Mouse (Mus musculus) midbrain, embryonic 14.5 days (tissue): ENCODE data around the gene Cpm. TPM values are rescaled to one million over a fixed set of nuclear protein-coding genes. Genes with fewer than 3 reads are reported as not detected.
"Not testable (repeated sequence)": the region's sequence is repeated elsewhere in the genome, so short reads cannot be mapped to it uniquely, and the experiment has no call there.

Experiments
- ATAC-seq: fragments of 200-750 bp; cut with Nextera tagmentation; 2 replicates; pipeline ENCODE4 v1.8.0; 2017; ENCODE audit warnings: moderate number of reproducible peaks, moderate library complexity; ENCODE audit not compliant: low FRiP score, low TSS enrichment
- DNase-seq: peaks from one replicate; pipeline ENCODE4 v3.0.0-alpha.2; 2015
- H3K27ac ChIP-seq: fragments of 300-500 bp; sonication (generic); replicated peaks from 2 replicates; pipeline ENCODE4 v1.5.1; 2014; ENCODE audit warnings: mild to moderate bottlenecking, low read depth, low read length, moderate library complexity
- H3K27me3 ChIP-seq: fragments of 300-500 bp; sonication (generic); 2 replicates; pipeline ENCODE4 v1.6.1; 2014; ENCODE audit warnings: low read length, control low read depth, mixed read lengths; ENCODE audit not compliant: control insufficient read depth, insufficient read depth
- H3K36me3 ChIP-seq: fragments of 300-500 bp; sonication (generic); 2 replicates; pipeline ENCODE4 v1.6.1; 2014; ENCODE audit warnings: low read length, control low read depth; ENCODE audit not compliant: control insufficient read depth, insufficient read depth
- H3K4me1 ChIP-seq: fragments of 300-500 bp; sonication (generic); 2 replicates; pipeline ENCODE4 v1.6.1; 2014; ENCODE audit warnings: mild to moderate bottlenecking, antibody characterized with exemption, low read length, control low read depth; ENCODE audit not compliant: control insufficient read depth, insufficient read depth
- H3K4me2 ChIP-seq: fragments of 300-500 bp; sonication (generic); 2 replicates; pipeline ENCODE4 v1.6.1; 2014; ENCODE audit warnings: mild to moderate bottlenecking, low read length, moderate library complexity
- H3K4me3 ChIP-seq: fragments of 300-500 bp; sonication (generic); replicated peaks from 2 replicates; pipeline ENCODE4 v1.5.1; 2014; ENCODE audit warnings: low read depth, low read length
- H3K9ac ChIP-seq: fragments of 300-500 bp; sonication (generic); replicated peaks from 2 replicates; pipeline ENCODE4 v1.6.1; 2014; ENCODE audit warnings: mild to moderate bottlenecking, low read length, moderate library complexity
- H3K9me3 ChIP-seq: fragments of 300-500 bp; sonication (generic); 2 replicates; pipeline ENCODE4 v1.6.1; 2016; ENCODE audit warnings: low read length, control low read depth, mixed read lengths; ENCODE audit not compliant: control insufficient read depth
- WGBS: fragments of 180-500 bp; shearing (Covaris S2); extraction: QIAGEN DNeasy Blood & Tissue Kit; methylation state at CpG from one replicate; pipeline ENCODE4 v1.1.7; 2014; 5-methylcytosine and 5-hydroxymethylcytosine counted together
- polyA plus RNA-seq: library from polyadenylated mRNA; unstranded; fragments of >200 nt; fragmentation: Nextera tagmentation; extraction: Ambion mirVana; gene quantifications from 2 replicates; pipeline ENCODE4 v1.2.1, GENCODE M21; 2014

Cpm gene
- polyA plus RNA-seq, 1 experiment from 2014 or later: 5.4 TPM

GRCm38 (mm10) chr10:117614387-117614786, 14.9 kb upstream of the Cpm start:
- Histone ChIP-seq H3K4me3 (no peak overlapping the region), H3K9me3 (no peaks in the 10 kb centered on the region), H3K27me3 (no peaks in the 10 kb centered on the region), H3K36me3 (no peaks in the 10 kb centered on the region), H3K9ac (no peak overlapping the region), H3K4me1 (no peaks in the 10 kb centered on the region), H3K27ac (no peak overlapping the region), H3K4me2 (no peak overlapping the region)
- WGBS: 75% methylated on average over 3 of the region's 3 CpGs
- no peak for DNase-seq
- ATAC-seq: no peak

GRCm38 (mm10) chr10:117615239-117615638, 14.1 kb upstream of the Cpm start:
- ATAC-seq: no peak
- no peaks in the 10 kb centered on the region for H3K4me1 ChIP-seq
- H3K27ac ChIP-seq: no peak overlapping the region
- H3K9ac ChIP-seq: no peak overlapping the region
- no peak overlapping the region for H3K4me3 ChIP-seq
- DNase-seq: no peak
- H3K9me3 ChIP-seq: no peaks in the 10 kb centered on the region
- no peak overlapping the region for H3K4me2 ChIP-seq
- WGBS: 95% methylated on average over 8 of the region's 8 CpGs
- no peaks in the 10 kb centered on the region for H3K27me3 ChIP-seq
- H3K36me3 ChIP-seq: no peaks in the 10 kb centered on the region

GRCm38 (mm10) chr10:117615746-117616145, 13.6 kb upstream of the Cpm start:
- ATAC-seq (no peak), DNase-seq (no peak)
- Histone ChIP-seq H3K36me3 (no peaks in the 10 kb centered on the region), H3K4me2 (no peak overlapping the region), H3K27me3 (no peaks in the 10 kb centered on the region), H3K4me3 (no peak overlapping the region), H3K4me1 (no peaks in the 10 kb centered on the region), H3K9ac (no peak overlapping the region), H3K9me3 (no peaks in the 10 kb centered on the region), H3K27ac (no peak overlapping the region)
- WGBS: 79% methylated on average over 4 of the region's 4 CpGs

GRCm38 (mm10) chr10:117616191-117616680, 13.1 kb upstream of the Cpm start:
- Histone ChIP-seq H3K4me1 (no peaks in the 10 kb centered on the region), H3K4me2 (no peak overlapping the region), H3K4me3 (no peak overlapping the region), H3K27me3 (no peaks in the 10 kb centered on the region), H3K27ac (no peak overlapping the region), H3K9ac (no peak overlapping the region), H3K36me3 (no peaks in the 10 kb centered on the region), H3K9me3 (no peaks in the 10 kb centered on the region)
- DNase-seq (no peak), ATAC-seq (no peak)
- WGBS: 88% methylated on average over 6 of the region's 6 CpGs

- not testable (repeated sequence) for H3K9ac ChIP-seq, H3K9me3 ChIP-seq, H3K36me3 ChIP-seq, H3K27ac ChIP-seq, H3K4me2 ChIP-seq, ATAC-seq, H3K4me3 ChIP-seq, H3K27me3 ChIP-seq, DNase-seq, H3K4me1 ChIP-seq
- WGBS: 82% methylated on average over 4 of the region's 4 CpGs
Observed at GRCm38 (mm10) chr10:117616765-117617164, 12.5 kb upstream of the Cpm start.

GRCm38 (mm10) chr10:117617568-117618345, 11.5 kb upstream of the Cpm start:
- DNase-seq (no peak), ATAC-seq (no peak)
- 90% methylated on average over 3 of the region's 3 CpGs for WGBS
- no peak overlapping the region for H3K4me3 ChIP-seq
- no peak overlapping the region for H3K27ac ChIP-seq
- H3K4me2 ChIP-seq: no peak overlapping the region
- no peak overlapping the region for H3K9ac ChIP-seq
- no peaks in the 10 kb centered on the region for H3K9me3 ChIP-seq
- no peaks in the 10 kb centered on the region for H3K36me3 ChIP-seq
- no peaks in the 10 kb centered on the region for H3K27me3 ChIP-seq
- no peaks in the 10 kb centered on the region for H3K4me1 ChIP-seq

- 90% methylated on average over 27 of the region's 27 CpGs for WGBS
Observed at GRCm38 (mm10) chr10:117619041-117619861, 10.0 kb upstream of the Cpm start.

GRCm38 (mm10) chr10:117619862-117620179, 9.5 kb upstream of the Cpm start:
- H3K27me3 ChIP-seq: no peaks in the 10 kb centered on the region
- H3K9ac ChIP-seq: no peak overlapping the region
- H3K4me2 ChIP-seq: no peak overlapping the region
- H3K4me1 ChIP-seq: no peaks in the 10 kb centered on the region
- no peak overlapping the region for H3K27ac ChIP-seq
- H3K36me3 ChIP-seq: no peaks in the 10 kb centered on the region
- no peak overlapping the region for H3K4me3 ChIP-seq
- no peak for DNase-seq
- ATAC-seq: no peak
- 89% methylated on average over 2 of the region's 2 CpGs for WGBS
- no peaks in the 10 kb centered on the region for H3K9me3 ChIP-seq

More at GRCm38 (mm10) chr10:117619041-117619861, 10.0 kb upstream of the Cpm start:
- Histone ChIP-seq H3K9ac (no peak overlapping the region), H3K27ac (no peak overlapping the region), H3K4me1 (no peaks in the 10 kb centered on the region), H3K4me2 (no peak overlapping the region), H3K36me3 (no peaks in the 10 kb centered on the region), H3K4me3 (no peak overlapping the region), H3K27me3 (no peaks in the 10 kb centered on the region), H3K9me3 (no peaks in the 10 kb centered on the region)
- ATAC-seq (no peak), DNase-seq (no peak)
